9 mouse cellular contexts compared by ENCODE assay signal in genomic region chr9:117163143-117163542, GRCm38 (mm10).
DNase-seq lines count a peak whose midpoint lies in the region; ATAC-seq and TF ChIP-seq lines count a peak whose summit lies in the region.
"Had no signal": no experiment of that assay in that cellular context is flagged by ENCODE, and none has a peak within 500 bp of the region (broad histone marks: within the 10 kb centered on the region; RNA-seq: fewer than 3 reads in every experiment).

No protein-coding gene starts in this region.

- no peak overlapping the region for H3K9ac ChIP-seq in intestine, embryonic 14.5 days (ENCODE audit: low read length)
- H3K9ac ChIP-seq in intestine, postnatal 0 days (ENCODE audit: low read depth, low read length): no peak overlapping the region
- H3K9ac ChIP-seq in heart, embryonic 15.5 days: no peak overlapping the region

- no peaks in the 10 kb centered on the region for H3K36me3 ChIP-seq in intestine, embryonic 14.5 days (ENCODE audit: control insufficient read depth, insufficient read depth, low read length)
- no peaks in the 10 kb centered on the region for H3K36me3 ChIP-seq in intestine, postnatal 0 days (ENCODE audit: control insufficient read depth, insufficient read depth)
- no peaks in the 10 kb centered on the region for H3K36me3 ChIP-seq in heart, embryonic 15.5 days
- H3K36me3 ChIP-seq: G1E had no signal

- H3K4me2 ChIP-seq in intestine, embryonic 14.5 days (ENCODE audit: low read length): no peak overlapping the region; the same call in 1 of the 2 replicates
- H3K4me2 ChIP-seq in intestine, postnatal 0 days (replicated peaks; ENCODE audit: low read depth): no peak overlapping the region
- H3K4me2 ChIP-seq in heart, embryonic 15.5 days: peak overlapping the region; percentile 26

- H3K27ac ChIP-seq in intestine, embryonic 14.5 days (ENCODE audit: low read depth): peak overlapping the region; percentile 36; the same call in 1 of the 2 replicates
- H3K27ac ChIP-seq in intestine, postnatal 0 days (ENCODE audit: low read depth, low read length): no peak overlapping the region
- peak overlapping the region; percentile 57 for H3K27ac ChIP-seq in heart, embryonic 15.5 days

- WGBS in intestine, embryonic 14.5 days: 12% methylated on average over 6 of the region's 6 CpGs
- WGBS in intestine, postnatal 0 days: 49% methylated on average over 6 of the region's 6 CpGs
- 28% methylated on average over 6 of the region's 6 CpGs for WGBS in heart, embryonic 15.5 days

- H3K4me3 ChIP-seq in intestine, embryonic 14.5 days (ENCODE audit: low read depth, low read length): no peak overlapping the region
- H3K4me3 ChIP-seq in intestine, postnatal 0 days (ENCODE audit: low read depth, low read length): no peak overlapping the region
- no peak overlapping the region for H3K4me3 ChIP-seq in heart, embryonic 15.5 days

- no peak for TF ChIP-seq CTCF in intestine, postnatal 0 days (IDR thresholded peaks at IDR 0.05; ENCODE audit: low read depth)

- H3K4me1 ChIP-seq in intestine, embryonic 14.5 days (replicated peaks; ENCODE audit: control insufficient read depth, insufficient read depth, low read length): peaks cover 36% of the 10 kb centered on the region
- H3K4me1 ChIP-seq in intestine, postnatal 0 days (replicated peaks; ENCODE audit: control insufficient read depth, insufficient read depth, low read length): no peaks in the 10 kb centered on the region
- peaks cover 16% of the 10 kb centered on the region for H3K4me1 ChIP-seq in heart, embryonic 15.5 days (replicated peaks)

- peak; percentile 53; the same call in 1 of the 2 replicates for ATAC-seq in intestine, embryonic 14.5 days (replicated peaks; ENCODE audit: low FRiP score, low TSS enrichment, low read depth)
- ATAC-seq in intestine, postnatal 0 days: no peak
- ATAC-seq in heart, embryonic 15.5 days (replicated peaks; ENCODE audit: insufficient number of reproducible peaks, insufficient read depth, low FRiP score, low read depth): peak; percentile 77

- DNase-seq in intestine, embryonic 14.5 days (ENCODE audit: low spot score): peak; percentile 67
- DNase-seq in embryo, embryonic 10 days (ENCODE audit: low spot score): peak; percentile 60
- DNase-seq in lung, postnatal 36 days: peak; percentile 25
- DNase-seq in testis, postnatal 10 days (ENCODE audit: low spot score): no peak
- no peak for DNase-seq in thymus, postnatal 4 days
- DNase-seq in testis, postnatal 14 days (ENCODE audit: low spot score): no peak

- no peaks in the 10 kb centered on the region for H3K9me3 ChIP-seq in intestine, embryonic 14.5 days (ENCODE audit: control insufficient read depth, low read length)
- no peaks in the 10 kb centered on the region for H3K9me3 ChIP-seq in intestine, postnatal 0 days (ENCODE audit: control insufficient read depth)
- H3K9me3 ChIP-seq in heart, embryonic 15.5 days (replicated peaks): no peaks in the 10 kb centered on the region

- H3K27me3 ChIP-seq in intestine, embryonic 14.5 days (replicated peaks; ENCODE audit: control insufficient read depth, insufficient read depth, low read length): no peaks in the 10 kb centered on the region
- H3K27me3 ChIP-seq in intestine, postnatal 0 days (replicated peaks; ENCODE audit: control insufficient read depth, insufficient read depth, low read length): no peaks in the 10 kb centered on the region
- no peaks in the 10 kb centered on the region for H3K27me3 ChIP-seq in heart, embryonic 15.5 days

Comparison
In these comparisons a context has a peak if more than half of its experiments do, and no peak if none do; other contexts are left out.
1. DNase-seq: peak in intestine, embryonic 14.5 days (single experiment), embryo, embryonic 10 days (single experiment) and lung, postnatal 36 days (single experiment); none in testis, postnatal 10 days (single experiment), thymus, postnatal 4 days (single experiment) and testis, postnatal 14 days (single experiment).